Mouse (Mus musculus) midbrain, embryonic 14.5 days (tissue): Measurements from ENCODE around the gene Chn2. TPM values are rescaled to one million over a fixed set of nuclear protein-coding genes. Genes with fewer than 3 reads are reported as not detected.
"Not testable (repeated sequence)": the region's sequence is repeated elsewhere in the genome, so short reads cannot be mapped to it uniquely, and the experiment has no call there.

ENCODE experiments used
- ATAC-seq: fragments of 200-750 bp; cut with Nextera tagmentation; 2 replicates; pipeline ENCODE4 v1.8.0; 2017; ENCODE audit warnings: moderate number of reproducible peaks, moderate library complexity; ENCODE audit not compliant: low FRiP score, low TSS enrichment
- DNase-seq: peaks from one replicate; pipeline ENCODE4 v3.0.0-alpha.2; 2015
- H3K27ac ChIP-seq: fragments of 300-500 bp; sonication (generic); replicated peaks from 2 replicates; pipeline ENCODE4 v1.5.1; 2014; ENCODE audit warnings: mild to moderate bottlenecking, low read depth, low read length, moderate library complexity
- H3K27me3 ChIP-seq: fragments of 300-500 bp; sonication (generic); 2 replicates; pipeline ENCODE4 v1.6.1; 2014; ENCODE audit warnings: low read length, control low read depth, mixed read lengths; ENCODE audit not compliant: control insufficient read depth, insufficient read depth
- H3K36me3 ChIP-seq: fragments of 300-500 bp; sonication (generic); 2 replicates; pipeline ENCODE4 v1.6.1; 2014; ENCODE audit warnings: low read length, control low read depth; ENCODE audit not compliant: control insufficient read depth, insufficient read depth
- H3K4me1 ChIP-seq: fragments of 300-500 bp; sonication (generic); 2 replicates; pipeline ENCODE4 v1.6.1; 2014; ENCODE audit warnings: mild to moderate bottlenecking, antibody characterized with exemption, low read length, control low read depth; ENCODE audit not compliant: control insufficient read depth, insufficient read depth
- H3K4me2 ChIP-seq: fragments of 300-500 bp; sonication (generic); 2 replicates; pipeline ENCODE4 v1.6.1; 2014; ENCODE audit warnings: mild to moderate bottlenecking, low read length, moderate library complexity
- H3K4me3 ChIP-seq: fragments of 300-500 bp; sonication (generic); replicated peaks from 2 replicates; pipeline ENCODE4 v1.5.1; 2014; ENCODE audit warnings: low read depth, low read length
- H3K9ac ChIP-seq: fragments of 300-500 bp; sonication (generic); replicated peaks from 2 replicates; pipeline ENCODE4 v1.6.1; 2014; ENCODE audit warnings: mild to moderate bottlenecking, low read length, moderate library complexity
- H3K9me3 ChIP-seq: fragments of 300-500 bp; sonication (generic); 2 replicates; pipeline ENCODE4 v1.6.1; 2016; ENCODE audit warnings: low read length, control low read depth, mixed read lengths; ENCODE audit not compliant: control insufficient read depth
- WGBS: fragments of 180-500 bp; shearing (Covaris S2); extraction: QIAGEN DNeasy Blood & Tissue Kit; methylation state at CpG from one replicate; pipeline ENCODE4 v1.1.7; 2014; 5-methylcytosine and 5-hydroxymethylcytosine counted together
- polyA plus RNA-seq: library from polyadenylated mRNA; unstranded; fragments of >200 nt; fragmentation: Nextera tagmentation; extraction: Ambion mirVana; gene quantifications from 2 replicates; pipeline ENCODE4 v1.2.1, GENCODE M21; 2014

Chn2 gene
- polyA plus RNA-seq, 1 experiment from 2014 or later, result 40.6 TPM

DNA sequence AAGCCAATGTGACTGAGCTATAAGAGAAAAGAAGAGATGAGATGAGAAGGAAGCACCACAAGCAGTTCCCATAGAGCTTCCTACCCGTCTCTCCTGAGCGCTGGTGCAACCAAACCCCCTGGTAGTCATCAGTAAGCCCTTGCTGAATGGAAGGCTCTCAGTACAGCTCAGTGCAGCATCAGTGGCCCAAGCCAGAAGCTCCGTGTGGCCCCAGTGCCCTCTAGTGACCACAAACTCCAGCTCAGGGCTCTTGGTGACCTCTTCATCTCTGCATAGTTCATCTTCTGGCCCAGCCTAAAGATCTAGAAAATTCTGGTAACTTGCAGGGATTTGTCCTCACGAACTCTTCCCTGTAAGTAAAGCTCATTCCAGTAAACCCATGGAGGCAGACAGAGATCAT is 125.4 kb downstream of the Chn2 start:
- no peak overlapping the region for H3K4me2 ChIP-seq
- H3K9me3 ChIP-seq, result no peaks in the 10 kb centered on the region
- no peaks in the 10 kb centered on the region for H3K27me3 ChIP-seq
- ATAC-seq, result no peak
- WGBS, result 45% methylated on average over 4 of the region's 4 CpGs
- no peak overlapping the region for H3K4me3 ChIP-seq
- H3K4me1 ChIP-seq, result no peaks in the 10 kb centered on the region
- no peaks in the 10 kb centered on the region for H3K36me3 ChIP-seq
- H3K9ac ChIP-seq, result no peak overlapping the region
- DNase-seq, result peak; percentile 52
- H3K27ac ChIP-seq, result no peak overlapping the region

GRCm38 (mm10) chr6:54165246-54165645 is 125.9 kb downstream of the Chn2 start:
- Histone ChIP-seq H3K9me3 (no peaks in the 10 kb centered on the region), H3K4me1 (no peaks in the 10 kb centered on the region), H3K9ac (no peak overlapping the region), H3K36me3 (no peaks in the 10 kb centered on the region), H3K27ac (no peak overlapping the region), H3K4me2 (no peak overlapping the region), H3K4me3 (no peak overlapping the region), H3K27me3 (no peaks in the 10 kb centered on the region)
- 82% methylated on average over 7 of the region's 7 CpGs for WGBS
- DNase-seq (no peak), ATAC-seq (no peak)

DNA sequence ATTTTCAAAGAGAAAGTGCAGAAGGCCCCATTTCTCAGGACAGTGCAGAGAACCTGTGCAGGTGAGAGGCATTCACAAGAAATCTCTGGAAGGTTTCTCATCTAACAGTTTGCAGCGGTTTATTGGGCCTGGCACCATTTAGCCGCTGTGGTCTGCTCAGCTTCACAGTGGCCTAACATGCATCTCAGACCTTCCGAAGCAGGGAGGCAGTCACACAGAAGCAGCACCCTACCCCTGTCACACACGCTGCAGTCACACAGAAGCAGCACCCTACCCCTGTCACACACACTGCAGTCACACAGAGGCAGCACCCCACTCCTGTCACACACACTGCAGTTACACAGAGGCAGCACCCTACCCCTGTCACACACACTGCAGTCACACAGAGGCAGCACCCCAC is 126.5 kb downstream of the Chn2 start:
- ATAC-seq (no peak), DNase-seq (no peak)
- Histone ChIP-seq H3K27me3 (no peaks in the 10 kb centered on the region), H3K36me3 (no peaks in the 10 kb centered on the region), H3K4me2 (no peak overlapping the region), H3K9me3 (no peaks in the 10 kb centered on the region), H3K9ac (no peak overlapping the region), H3K27ac (no peak overlapping the region), H3K4me1 (no peaks in the 10 kb centered on the region), H3K4me3 (no peak overlapping the region)
- WGBS, result 95% methylated on average over 4 of the region's 4 CpGs

DNA sequence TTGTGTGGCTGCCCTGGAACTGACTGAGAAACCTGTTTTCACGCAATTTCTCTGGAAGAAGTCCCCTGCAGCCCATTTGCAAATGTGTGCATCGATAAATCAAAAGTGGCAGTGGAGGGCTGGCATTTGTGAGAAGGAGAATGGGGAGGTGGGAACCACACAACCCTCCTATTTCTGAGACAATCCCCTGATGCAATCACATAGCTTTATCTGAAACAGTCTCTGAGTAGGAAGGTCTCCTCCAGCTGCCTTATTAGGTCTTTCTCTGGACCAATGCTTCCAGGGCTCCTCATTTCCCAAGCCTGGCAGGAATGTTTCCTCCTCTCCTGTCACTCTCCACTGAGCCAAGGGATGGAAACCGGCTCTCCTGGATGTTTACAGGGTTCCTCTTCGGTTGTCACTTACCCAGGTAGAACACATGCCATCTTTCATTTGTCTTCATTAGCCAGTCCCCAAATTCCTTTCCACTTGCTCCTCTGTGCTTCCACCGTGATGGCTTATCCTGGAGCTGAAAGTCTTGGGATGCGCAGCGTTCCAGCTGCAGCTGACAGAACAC is 127.7 kb downstream of the Chn2 start:
- H3K4me1 ChIP-seq, result no peaks in the 10 kb centered on the region
- H3K27ac ChIP-seq, result no peak overlapping the region
- no peak for ATAC-seq
- DNase-seq, result no peak
- no peaks in the 10 kb centered on the region for H3K9me3 ChIP-seq
- no peak overlapping the region for H3K4me3 ChIP-seq
- WGBS, result 66% methylated on average over 7 of the region's 7 CpGs
- H3K4me2 ChIP-seq, result no peak overlapping the region
- no peaks in the 10 kb centered on the region for H3K36me3 ChIP-seq
- no peak overlapping the region for H3K9ac ChIP-seq
- H3K27me3 ChIP-seq, result no peaks in the 10 kb centered on the region

DNA sequence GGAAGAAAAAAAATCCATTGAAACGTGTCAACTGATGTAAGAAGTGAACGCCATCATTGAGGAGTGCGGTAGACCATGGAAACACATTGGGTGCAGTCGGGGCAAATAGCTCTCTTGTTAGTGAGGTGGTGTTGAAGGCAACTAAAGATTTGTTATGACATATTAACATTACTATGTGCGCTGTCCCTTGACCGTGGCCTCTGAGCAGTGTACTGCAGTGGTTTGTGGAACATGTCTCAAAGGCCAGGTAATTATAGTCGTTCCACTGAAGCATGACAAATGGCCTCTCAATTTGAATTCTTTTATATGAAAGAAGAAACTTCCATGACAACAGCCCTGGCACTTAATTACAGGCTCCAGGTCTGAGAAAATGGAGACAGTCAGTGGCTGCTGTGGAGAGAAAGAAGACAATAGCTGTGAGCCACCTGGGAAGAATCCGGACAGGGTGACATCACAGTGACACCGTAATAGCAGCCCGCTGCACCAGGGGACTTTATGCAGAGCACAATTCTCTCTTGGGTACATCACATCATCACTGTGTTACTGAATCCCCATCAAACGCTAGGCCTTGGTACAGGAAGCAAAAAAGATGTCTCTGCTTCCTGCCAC is 131.0 kb downstream of the Chn2 start:
- Histone ChIP-seq H3K9ac (no peak overlapping the region), H3K4me3 (no peak overlapping the region), H3K36me3 (no peaks in the 10 kb centered on the region), H3K9me3 (no peaks in the 10 kb centered on the region), H3K27me3 (no peaks in the 10 kb centered on the region), H3K4me1 (no peaks in the 10 kb centered on the region), H3K4me2 (no peak overlapping the region), H3K27ac (no peak overlapping the region)
- 66% methylated on average over 11 of the region's 11 CpGs for WGBS
- ATAC-seq (no peak), DNase-seq (no peak)

- WGBS, result 80% methylated on average over 6 of the region's 6 CpGs
- H3K27me3 ChIP-seq, result no peaks in the 10 kb centered on the region
- DNase-seq (no peak), ATAC-seq (no peak)
- H3K9ac ChIP-seq, result no peak overlapping the region
- H3K9me3 ChIP-seq, result no peaks in the 10 kb centered on the region
- no peaks in the 10 kb centered on the region for H3K36me3 ChIP-seq
- H3K4me1 ChIP-seq, result no peaks in the 10 kb centered on the region
- no peak overlapping the region for H3K27ac ChIP-seq
- no peak overlapping the region for H3K4me2 ChIP-seq
- no peak overlapping the region for H3K4me3 ChIP-seq
These were observed 132.0 kb downstream of the Chn2 start for GRCm38 (mm10) chr6:54171385-54171784.

- no peak overlapping the region for H3K4me3 ChIP-seq
- H3K4me2 ChIP-seq, result no peak overlapping the region
- no peaks in the 10 kb centered on the region for H3K27me3 ChIP-seq
- ATAC-seq, result no peak
- WGBS, result 80% methylated on average over 8 of the region's 8 CpGs
- no peak overlapping the region for H3K9ac ChIP-seq
- no peak overlapping the region for H3K27ac ChIP-seq
- H3K4me1 ChIP-seq, result no peaks in the 10 kb centered on the region
- no peaks in the 10 kb centered on the region for H3K9me3 ChIP-seq
- DNase-seq, result no peak
- no peaks in the 10 kb centered on the region for H3K36me3 ChIP-seq
These were observed 136.3 kb downstream of the Chn2 start for GRCm38 (mm10) chr6:54175473-54176215.

DNA sequence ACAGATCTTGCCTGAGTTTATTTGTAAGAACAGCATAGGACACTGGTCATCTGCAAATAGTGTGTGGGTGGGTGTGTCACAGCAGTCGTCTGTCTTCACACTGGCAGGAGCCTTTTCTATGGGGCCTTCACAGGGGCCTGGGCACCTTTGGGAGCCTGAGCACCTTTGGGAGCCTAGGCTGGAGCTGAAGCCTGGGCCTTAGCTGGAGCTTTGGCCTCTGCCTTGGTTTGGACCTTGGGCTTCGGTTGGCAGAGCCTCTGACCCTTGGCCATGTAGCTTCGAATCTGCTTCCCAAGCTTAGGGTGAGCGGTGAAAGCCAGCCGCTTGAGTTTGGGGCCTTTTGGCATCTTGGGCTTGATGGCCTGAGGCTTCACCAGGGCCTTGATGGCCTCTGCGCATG is 137.7 kb downstream of the Chn2 start:
- not testable (repeated sequence) for H3K4me3 ChIP-seq, H3K4me1 ChIP-seq, H3K36me3 ChIP-seq, ATAC-seq, H3K9ac ChIP-seq, H3K4me2 ChIP-seq, H3K27ac ChIP-seq, H3K27me3 ChIP-seq, H3K9me3 ChIP-seq, DNase-seq
- WGBS, result 88% methylated on average over 6 of the region's 6 CpGs
